Mouse (Mus musculus) liver, embryonic 14.5 days (tissue): ENCODE measurements at regions not wholly inside any gene's neighbourhood (a gene's known extent, or its start where the extent isn't known, plus 50 kb on each side); places are given as distances from the start of the nearest gene placed in this dataset.

Experiments
- ATAC-seq: fragments of 200-750 bp; cut with Nextera tagmentation; 2 replicates; pipeline ENCODE4 v1.8.0; 2017; ENCODE audit warnings: moderate number of reproducible peaks, mild to moderate bottlenecking, moderate library complexity; ENCODE audit not compliant: insufficient read depth
- DNase-seq, 3 experiments: peaks; one replicate each; pipeline ENCODE4 v3.0.0-alpha.2; 2012 to 2013; ENCODE audit warnings: low read depth in 3 of 3, low spot score in 3 of 3
- H3K27ac ChIP-seq: fragments of 300-500 bp; sonication (generic); 2 replicates; pipeline ENCODE4 v1.5.1; 2014; ENCODE audit warnings: moderate library complexity, mild to moderate bottlenecking, control low read depth, inconsistent platforms
- H3K27me3 ChIP-seq: fragments of 300-500 bp; sonication (generic); 2 replicates; pipeline ENCODE4 v1.6.1; 2014; ENCODE audit warnings: mild to moderate bottlenecking, low read length, moderate library complexity; ENCODE audit not compliant: control insufficient read depth, insufficient read depth
- H3K36me3 ChIP-seq: fragments of 300-500 bp; sonication (generic); replicated peaks from 2 replicates; pipeline ENCODE4 v1.6.1; 2014; ENCODE audit warnings: low read depth; ENCODE audit not compliant: control insufficient read depth, insufficient read depth
- H3K4me1 ChIP-seq, 2 experiments: fragments of 200-500 bp in 1 of 2; fragments of 300-500 bp in 1 of 2; sonication (generic) in 1 of 2; replicated peaks; 2 replicates each; pipeline ENCODE4 v1.6.1; 2012 to 2014; ENCODE audit warnings: antibody characterized with exemption in 1 of 2, inconsistent platforms in 1 of 2, low read length in 1 of 2; ENCODE audit not compliant: control insufficient read depth in 2 of 2, insufficient read depth in 2 of 2
- H3K4me2 ChIP-seq: fragments of 300-500 bp; sonication (generic); 2 replicates; pipeline ENCODE4 v1.6.1; 2014; ENCODE audit warnings: low read depth, mild to moderate bottlenecking, control low read depth, moderate library complexity
- H3K4me3 ChIP-seq, 2 experiments: fragments of 200-500 bp in 1 of 2; fragments of 300-500 bp in 1 of 2; sonication (generic) in 1 of 2; 2 replicates each; pipeline ENCODE4 v1.5.1; 2012 to 2014; ENCODE audit warnings: low read depth in 2 of 2, low read length in 2 of 2, mild to moderate bottlenecking in 2 of 2, control low read depth in 1 of 2, inconsistent platforms in 1 of 2, moderate library complexity in 1 of 2; ENCODE audit not compliant: insufficient read depth in 1 of 2
- H3K9ac ChIP-seq: fragments of 300-500 bp; sonication (generic); replicated peaks from 2 replicates; pipeline ENCODE4 v1.6.1; 2014; ENCODE audit warnings: mild to moderate bottlenecking, control low read depth, moderate library complexity
- H3K9me3 ChIP-seq: fragments of 300-500 bp; sonication (generic); 2 replicates; pipeline ENCODE4 v1.6.1; 2016; ENCODE audit warnings: low read length, mixed read lengths; ENCODE audit not compliant: control insufficient read depth
- CTCF ChIP-seq: IDR thresholded peaks from 2 replicates; pipeline ENCODE4 v1.5.1; 2016; ENCODE audit warnings: antibody characterized with exemption, low read depth, control low read depth
- EP300 ChIP-seq: IDR thresholded peaks from 2 replicates; pipeline ENCODE4 v1.6.1; 2016; ENCODE audit warnings: antibody characterized with exemption, low read depth
- WGBS: fragments of 180-500 bp; shearing (Covaris S2); extraction: QIAGEN DNeasy Blood & Tissue Kit; methylation state at CpG from one replicate; pipeline ENCODE4 v1.1.7; 2014; ENCODE audit not compliant: insufficient replicate concordance; 5-methylcytosine and 5-hydroxymethylcytosine counted together

DNA sequence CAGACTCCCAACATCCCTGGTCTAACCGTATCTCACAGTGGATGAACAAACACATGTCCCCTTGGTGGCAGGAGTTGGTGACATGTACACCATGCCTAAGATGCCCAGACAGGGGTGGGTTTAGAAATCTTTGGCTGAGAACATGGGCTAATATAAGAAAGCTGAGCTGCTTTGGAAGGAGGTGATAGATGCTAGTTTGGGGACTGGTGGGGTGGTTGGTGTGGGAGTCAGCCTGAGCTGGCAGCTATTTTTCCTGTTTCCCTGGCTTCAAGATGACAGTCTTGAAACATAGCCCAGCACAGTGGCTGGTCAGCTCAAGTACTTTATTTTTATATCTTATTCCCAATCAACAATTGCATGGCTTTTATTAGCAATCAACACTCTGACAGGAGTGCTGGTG, 302.0 kb upstream of the Gjb5 start:
- no peak overlapping the region for H3K27ac ChIP-seq
- H3K36me3 ChIP-seq, result no peaks in the 10 kb centered on the region
- H3K9me3 ChIP-seq, result no peaks in the 10 kb centered on the region
- no peak overlapping the region for H3K9ac ChIP-seq
- no peak overlapping the region for H3K4me2 ChIP-seq
- no peaks in the 10 kb centered on the region for H3K4me1 ChIP-seq
- TF ChIP-seq CTCF, result no peak
- no peak for TF ChIP-seq EP300
- H3K27me3 ChIP-seq, result no peaks in the 10 kb centered on the region
- DNase-seq (no peak), ATAC-seq (no peak)
- H3K4me3 ChIP-seq, result no peak overlapping the region
- WGBS, result 77% methylated on average over 1 of the region's 1 CpGs

DNA sequence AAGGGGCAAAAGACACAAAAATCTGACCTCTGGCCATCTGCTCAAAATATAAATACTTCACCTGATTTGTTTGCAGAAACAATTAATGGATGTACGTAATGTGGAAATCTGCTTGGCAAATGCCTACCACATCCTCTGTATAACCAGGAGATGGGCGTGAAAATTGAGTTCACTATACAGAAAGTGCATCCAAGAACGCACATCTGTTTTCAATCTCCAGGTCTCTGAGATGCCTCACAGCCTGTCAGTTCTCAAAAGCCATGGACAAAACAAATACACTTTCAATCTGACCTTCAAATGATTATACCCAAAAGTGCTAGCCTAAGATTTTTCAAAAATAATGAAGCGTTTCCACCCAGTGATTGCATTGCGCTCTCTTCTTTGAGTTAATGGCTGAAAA, 293.6 kb upstream of the Gjb5 start:
- H3K4me2 ChIP-seq, result no peak overlapping the region
- ATAC-seq, result no peak
- H3K27ac ChIP-seq, result no peak overlapping the region
- no peak overlapping the region for H3K9ac ChIP-seq
- no peaks in the 10 kb centered on the region for H3K9me3 ChIP-seq
- WGBS, result 62% methylated on average over 5 of the region's 5 CpGs
- TF ChIP-seq EP300, result no peak
- TF ChIP-seq CTCF, result no peak
- H3K4me3 ChIP-seq, result no peak overlapping the region
- H3K36me3 ChIP-seq, result no peaks in the 10 kb centered on the region
- no peak for DNase-seq
- H3K27me3 ChIP-seq, result no peaks in the 10 kb centered on the region
- no peaks in the 10 kb centered on the region for H3K4me1 ChIP-seq

DNA sequence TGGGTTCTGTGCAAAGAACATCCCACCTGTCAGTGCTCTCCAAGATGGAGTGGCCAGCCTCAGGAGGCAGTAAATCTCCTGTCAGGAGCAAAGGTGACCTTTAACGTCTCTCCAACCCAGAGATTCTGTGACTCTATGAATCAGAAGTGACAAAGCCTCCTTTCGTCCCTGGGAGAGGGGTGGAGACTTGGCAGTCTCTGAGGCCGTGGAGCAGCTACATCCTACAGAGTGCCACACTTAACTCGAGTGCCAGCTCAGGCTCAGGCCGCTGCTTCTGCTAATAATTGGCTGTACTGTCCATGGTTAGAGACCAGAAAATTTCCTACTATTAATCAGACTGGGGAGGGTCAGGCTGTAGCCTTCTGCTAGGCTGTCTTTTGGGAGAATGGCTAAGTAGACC, 290.0 kb upstream of the Gjb5 start:
- DNase-seq (no peak), ATAC-seq (no peak)
- Histone ChIP-seq H3K4me3 (no peak overlapping the region), H3K9me3 (no peaks in the 10 kb centered on the region), H3K27ac (no peak overlapping the region), H3K4me2 (no peak overlapping the region), H3K27me3 (no peaks in the 10 kb centered on the region), H3K9ac (no peak overlapping the region), H3K4me1 (no peaks in the 10 kb centered on the region), H3K36me3 (no peaks in the 10 kb centered on the region)
- WGBS, result 55% methylated on average over 5 of the region's 5 CpGs
- TF ChIP-seq EP300, result no peak
- no peak for TF ChIP-seq CTCF

DNA sequence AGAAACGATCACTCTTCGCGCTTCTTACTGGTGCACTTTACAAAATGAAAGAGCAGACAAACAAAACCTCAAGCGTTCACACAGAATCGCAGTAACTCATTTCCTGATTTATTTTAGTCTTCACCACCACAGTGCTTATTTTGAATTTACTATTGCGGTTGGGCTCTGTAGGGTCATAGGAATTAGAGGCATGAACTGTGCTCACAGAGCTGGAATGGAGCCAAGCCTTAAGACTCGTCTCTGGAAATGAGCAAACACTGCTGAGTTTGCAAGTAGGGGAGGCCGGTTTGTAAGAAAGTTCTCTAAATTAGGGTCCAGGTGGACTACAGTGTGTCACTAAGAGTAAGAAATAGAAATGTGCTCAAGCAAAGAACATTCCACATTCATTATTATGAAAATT, 289.2 kb upstream of the Gjb5 start:
- DNase-seq, result no peak
- Histone ChIP-seq H3K9me3 (no peaks in the 10 kb centered on the region), H3K4me1 (no peaks in the 10 kb centered on the region), H3K27me3 (no peaks in the 10 kb centered on the region), H3K27ac (no peak overlapping the region), H3K9ac (no peak overlapping the region), H3K4me3 (no peak overlapping the region), H3K36me3 (no peaks in the 10 kb centered on the region), H3K4me2 (no peak overlapping the region)
- ATAC-seq, result no peak
- no peak for TF ChIP-seq CTCF
- TF ChIP-seq EP300, result no peak
- WGBS, result 66% methylated on average over 8 of the region's 8 CpGs

DNA sequence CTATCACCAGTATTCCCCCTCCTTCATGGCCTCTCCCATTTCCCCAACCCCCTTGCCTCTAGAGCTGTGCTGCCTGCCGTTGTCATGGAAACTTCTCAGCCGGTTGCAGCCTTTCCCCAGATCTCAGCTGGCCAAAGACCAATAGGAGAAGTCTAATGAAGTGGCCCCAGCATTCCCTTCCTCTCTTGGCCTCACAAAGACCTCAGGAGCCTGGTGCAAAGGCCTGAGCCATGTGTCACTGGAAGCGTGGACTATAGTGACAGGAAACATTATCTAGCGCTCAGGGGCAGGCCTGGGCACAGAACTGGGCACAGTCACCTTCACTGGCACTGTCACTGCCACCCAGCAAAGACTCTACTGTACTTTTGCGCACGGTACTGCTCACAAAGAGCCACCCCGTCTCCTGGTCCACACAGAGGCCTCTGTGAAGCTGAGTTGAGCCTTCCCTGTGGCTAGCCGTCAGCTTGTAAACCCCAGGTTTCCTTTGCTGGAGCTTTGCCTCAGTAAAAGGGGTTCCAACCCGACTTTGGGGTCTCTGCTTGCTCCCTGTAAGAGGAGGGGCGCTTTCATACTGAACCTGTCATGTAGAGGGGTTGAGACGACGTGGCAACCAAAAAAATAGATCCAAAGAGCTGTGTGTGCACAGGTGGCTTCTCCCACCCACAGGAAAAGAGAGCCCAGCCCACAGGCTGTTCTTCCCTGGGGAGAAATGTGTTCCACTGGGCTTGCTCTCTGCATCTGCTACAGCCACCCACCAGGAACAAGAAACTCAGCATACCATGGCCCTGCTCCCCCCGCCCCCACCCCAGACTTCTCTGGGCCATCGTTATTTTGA, 282.5 kb upstream of the Gjb5 start:
- Histone ChIP-seq H3K27ac (no peak overlapping the region), H3K27me3 (no peaks in the 10 kb centered on the region), H3K4me2 (no peak overlapping the region), H3K36me3 (no peaks in the 10 kb centered on the region), H3K9me3 (no peaks in the 10 kb centered on the region), H3K9ac (no peak overlapping the region), H3K4me1 (no peaks in the 10 kb centered on the region), H3K4me3 (no peak overlapping the region)
- no peak for DNase-seq
- TF ChIP-seq CTCF (no peak), EP300 (no peak)
- ATAC-seq, result no peak
- WGBS, result 40% methylated on average over 14 of the region's 14 CpGs
